Mouse (Mus musculus): Measurements from ENCODE around the gene Cbfa2t2. TPM values are rescaled to one million over a fixed set of nuclear protein-coding genes. Genes with fewer than 3 reads are reported as not detected.

Cbfa2t2 gene
- polyA plus RNA-seq, 1 experiment: 11.7 TPM

- Histone ChIP-seq H3K4me3 (ENCODE audit: insufficient read depth, low read depth, low read length) (no peak overlapping the region), H3K27me3 (replicated peaks; ENCODE audit: control insufficient read depth, insufficient read depth, low read length) (no peaks in the 10 kb centered on the region), H3K4me1 (ENCODE audit: control insufficient read depth, insufficient read depth, low read length) (peaks cover 22% of the 10 kb centered on the region; the same call in 1 of the 2 replicates), H3K36me3 (ENCODE audit: control insufficient read depth, insufficient read depth, low read length) (no peaks in the 10 kb centered on the region), H3K27ac (ENCODE audit: insufficient read depth, low read depth, low read length) (no peak overlapping the region)
- WGBS: 43% methylated on average over 1 of the region's 1 CpGs
- TF ChIP-seq POLR2A (IDR thresholded peaks at IDR 0.05; ENCODE audit: low read depth, low read length): no peak
- TF ChIP-seq CTCF (conservative IDR thresholded peaks at IDR 0.05; ENCODE audit: insufficient read depth, insufficient read length, low read depth, low read length): no peak
- DNase-seq: no peak
Measured at GRCm38 (mm10) chr2:154454099-154454498, 17.8 kb downstream of the Cbfa2t2 start.

GRCm38 (mm10) chr2:154454605-154455004, 18.3 kb downstream of the Cbfa2t2 start:
- WGBS: 50% methylated on average over 3 of the region's 3 CpGs
- no peak for TF ChIP-seq CTCF (conservative IDR thresholded peaks at IDR 0.05; ENCODE audit: insufficient read depth, insufficient read length, low read depth, low read length)
- no peak for TF ChIP-seq POLR2A (IDR thresholded peaks at IDR 0.05; ENCODE audit: low read depth, low read length)
- no peak overlapping the region for H3K27ac ChIP-seq (ENCODE audit: insufficient read depth, low read depth, low read length)

GRCm38 (mm10) chr2:154455776-154456175, 19.5 kb downstream of the Cbfa2t2 start:
- Histone ChIP-seq H3K27ac (ENCODE audit: insufficient read depth, low read depth, low read length) (peak overlapping the region; percentile 9; the same call in 1 of the 2 replicates), H3K4me3 (ENCODE audit: insufficient read depth, low read depth, low read length) (no peak overlapping the region), H3K4me1 (ENCODE audit: control insufficient read depth, insufficient read depth, low read length) (peaks cover 29% of the 10 kb centered on the region; the same call in 1 of the 2 replicates), H3K27me3 (replicated peaks; ENCODE audit: control insufficient read depth, insufficient read depth, low read length) (no peaks in the 10 kb centered on the region), H3K36me3 (ENCODE audit: control insufficient read depth, insufficient read depth, low read length) (no peaks in the 10 kb centered on the region)
- peak; percentile 61 for DNase-seq
- TF ChIP-seq POLR2A (IDR thresholded peaks at IDR 0.05; ENCODE audit: low read depth, low read length) (no peak), CTCF (conservative IDR thresholded peaks at IDR 0.05; ENCODE audit: insufficient read depth, insufficient read length, low read depth, low read length) (no peak)
- 39% methylated on average over 5 of the region's 5 CpGs for WGBS

More at GRCm38 (mm10) chr2:154454605-154455004, 18.3 kb downstream of the Cbfa2t2 start:
- Histone ChIP-seq H3K27me3 (replicated peaks; ENCODE audit: control insufficient read depth, insufficient read depth, low read length) (no peaks in the 10 kb centered on the region), H3K36me3 (ENCODE audit: control insufficient read depth, insufficient read depth, low read length) (no peaks in the 10 kb centered on the region), H3K4me1 (ENCODE audit: control insufficient read depth, insufficient read depth, low read length) (peaks cover 24% of the 10 kb centered on the region; the same call in 1 of the 2 replicates), H3K4me3 (ENCODE audit: insufficient read depth, low read depth, low read length) (no peak overlapping the region)
- peak; percentile 27 for DNase-seq

- Histone ChIP-seq H3K27me3 (replicated peaks; ENCODE audit: control insufficient read depth, insufficient read depth, low read length) (no peaks in the 10 kb centered on the region), H3K4me1 (ENCODE audit: control insufficient read depth, insufficient read depth, low read length) (peaks cover 29% of the 10 kb centered on the region; the same call in 1 of the 2 replicates), H3K36me3 (ENCODE audit: control insufficient read depth, insufficient read depth, low read length) (no peaks in the 10 kb centered on the region), H3K27ac (ENCODE audit: insufficient read depth, low read depth, low read length) (no peak overlapping the region), H3K4me3 (ENCODE audit: insufficient read depth, low read depth, low read length) (no peak overlapping the region)
- TF ChIP-seq CTCF (conservative IDR thresholded peaks at IDR 0.05; ENCODE audit: insufficient read depth, insufficient read length, low read depth, low read length) (no peak), POLR2A (IDR thresholded peaks at IDR 0.05; ENCODE audit: low read depth, low read length) (no peak)
- no peak for DNase-seq
Measured at GRCm38 (mm10) chr2:154456621-154457020, 20.3 kb downstream of the Cbfa2t2 start.

GRCm38 (mm10) chr2:154459262-154459661, 23.0 kb downstream of the Cbfa2t2 start:
- TF ChIP-seq CTCF (conservative IDR thresholded peaks at IDR 0.05; ENCODE audit: insufficient read depth, insufficient read length, low read depth, low read length): no peak
- no peak for TF ChIP-seq POLR2A (IDR thresholded peaks at IDR 0.05; ENCODE audit: low read depth, low read length)
- H3K4me3 ChIP-seq (ENCODE audit: insufficient read depth, low read depth, low read length): no peak overlapping the region
- H3K4me1 ChIP-seq (ENCODE audit: control insufficient read depth, insufficient read depth, low read length): peaks cover 26% of the 10 kb centered on the region; the same call in 1 of the 2 replicates
- H3K36me3 ChIP-seq (ENCODE audit: control insufficient read depth, insufficient read depth, low read length): no peaks in the 10 kb centered on the region
- 33% methylated on average over 2 of the region's 2 CpGs for WGBS
- H3K27ac ChIP-seq (ENCODE audit: insufficient read depth, low read depth, low read length): no peak overlapping the region
- H3K27me3 ChIP-seq (replicated peaks; ENCODE audit: control insufficient read depth, insufficient read depth, low read length): no peaks in the 10 kb centered on the region
- DNase-seq: no peak

GRCm38 (mm10) chr2:154459851-154460250, 23.6 kb downstream of the Cbfa2t2 start:
- peak; percentile 78 for DNase-seq
- TF ChIP-seq POLR2A (IDR thresholded peaks at IDR 0.05; ENCODE audit: low read depth, low read length): no peak
- H3K27ac ChIP-seq (ENCODE audit: insufficient read depth, low read depth, low read length): no peak overlapping the region
- no peak overlapping the region for H3K4me3 ChIP-seq (ENCODE audit: insufficient read depth, low read depth, low read length)
- no peaks in the 10 kb centered on the region for H3K36me3 ChIP-seq (ENCODE audit: control insufficient read depth, insufficient read depth, low read length)
- H3K27me3 ChIP-seq (replicated peaks; ENCODE audit: control insufficient read depth, insufficient read depth, low read length): no peaks in the 10 kb centered on the region
- 17% methylated on average over 4 of the region's 4 CpGs for WGBS
- H3K4me1 ChIP-seq (ENCODE audit: control insufficient read depth, insufficient read depth, low read length): peaks cover 23% of the 10 kb centered on the region; the same call in 1 of the 2 replicates

- DNase-seq: no peak
- Histone ChIP-seq H3K27ac (ENCODE audit: insufficient read depth, low read depth, low read length) (no peak overlapping the region), H3K36me3 (ENCODE audit: control insufficient read depth, insufficient read depth, low read length) (no peaks in the 10 kb centered on the region), H3K27me3 (replicated peaks; ENCODE audit: control insufficient read depth, insufficient read depth, low read length) (no peaks in the 10 kb centered on the region), H3K4me3 (ENCODE audit: insufficient read depth, low read depth, low read length) (no peak overlapping the region), H3K4me1 (ENCODE audit: control insufficient read depth, insufficient read depth, low read length) (peaks cover 10% of the 10 kb centered on the region; the same call in 1 of the 2 replicates)
- 89% methylated on average over 11 of the region's 11 CpGs for WGBS
- no peak for TF ChIP-seq CTCF (conservative IDR thresholded peaks at IDR 0.05; ENCODE audit: insufficient read depth, insufficient read length, low read depth, low read length)
- TF ChIP-seq POLR2A (IDR thresholded peaks at IDR 0.05; ENCODE audit: low read depth, low read length): no peak
Measured at GRCm38 (mm10) chr2:154463621-154464198, 27.4 kb downstream of the Cbfa2t2 start.
